Mouse (Mus musculus) neural tube, embryonic 14.5 days (tissue): ENCODE results near the gene Lpin3. TPM values are rescaled to one million over a fixed set of nuclear protein-coding genes. Genes with fewer than 3 reads are reported as not detected.

ENCODE experiments used
- ATAC-seq: fragments of 200-750 bp; cut with Nextera tagmentation; 2 replicates; pipeline ENCODE4 v1.8.0; 2017; ENCODE audit warnings: low read depth, mild to moderate bottlenecking, moderate TSS enrichment, moderate library complexity
- H3K27ac ChIP-seq: fragments of 300-500 bp; sonication (generic); 2 replicates; pipeline ENCODE4 v1.5.1; 2014; ENCODE audit warnings: low read depth, mild to moderate bottlenecking, control low read depth, low read length, moderate library complexity, mixed read lengths
- H3K27me3 ChIP-seq: fragments of 300-500 bp; sonication (generic); 2 replicates; pipeline ENCODE4 v1.6.1; 2014; ENCODE audit warnings: low read length; ENCODE audit not compliant: control insufficient read depth, insufficient read depth
- H3K36me3 ChIP-seq: fragments of 300-500 bp; sonication (generic); 2 replicates; pipeline ENCODE4 v1.6.1; 2014; ENCODE audit warnings: low read length, mixed read lengths; ENCODE audit not compliant: control insufficient read depth, insufficient read depth
- H3K4me1 ChIP-seq: fragments of 300-500 bp; sonication (generic); 2 replicates; pipeline ENCODE4 v1.6.1; 2014; ENCODE audit warnings: low read length; ENCODE audit not compliant: control insufficient read depth, insufficient read depth
- H3K4me2 ChIP-seq: fragments of 300-500 bp; sonication (generic); 2 replicates; pipeline ENCODE4 v1.6.1; 2014; ENCODE audit warnings: mild to moderate bottlenecking, low read depth, low read length, control low read depth
- H3K4me3 ChIP-seq: fragments of 300-500 bp; sonication (generic); 2 replicates; pipeline ENCODE4 v1.5.1; 2014; ENCODE audit warnings: low read depth, low read length, control low read depth, mixed read lengths
- H3K9ac ChIP-seq: fragments of 300-500 bp; sonication (generic); replicated peaks from 2 replicates; pipeline ENCODE4 v1.6.1; 2014; ENCODE audit warnings: low read depth, mild to moderate bottlenecking, control low read depth, low read length, mixed read lengths
- H3K9me3 ChIP-seq: fragments of 300-500 bp; sonication (generic); 2 replicates; pipeline ENCODE4 v1.6.1; 2016; ENCODE audit warnings: low read length; ENCODE audit not compliant: control insufficient read depth
- WGBS: fragments of 180-500 bp; shearing (Covaris S2); extraction: QIAGEN DNeasy Blood & Tissue Kit; methylation state at CpG from one replicate; pipeline ENCODE4 v1.1.7; 2014; 5-methylcytosine and 5-hydroxymethylcytosine counted together
- polyA plus RNA-seq: library from polyadenylated mRNA; unstranded; fragments of >200 nt; fragmentation: Nextera tagmentation; extraction: Ambion mirVana; gene quantifications from 2 replicates; pipeline ENCODE4 v1.2.1, GENCODE M21; 2014

Gene Lpin3
- polyA plus RNA-seq = 0.21 and 0.43 TPM in 2 replicates

DNA sequence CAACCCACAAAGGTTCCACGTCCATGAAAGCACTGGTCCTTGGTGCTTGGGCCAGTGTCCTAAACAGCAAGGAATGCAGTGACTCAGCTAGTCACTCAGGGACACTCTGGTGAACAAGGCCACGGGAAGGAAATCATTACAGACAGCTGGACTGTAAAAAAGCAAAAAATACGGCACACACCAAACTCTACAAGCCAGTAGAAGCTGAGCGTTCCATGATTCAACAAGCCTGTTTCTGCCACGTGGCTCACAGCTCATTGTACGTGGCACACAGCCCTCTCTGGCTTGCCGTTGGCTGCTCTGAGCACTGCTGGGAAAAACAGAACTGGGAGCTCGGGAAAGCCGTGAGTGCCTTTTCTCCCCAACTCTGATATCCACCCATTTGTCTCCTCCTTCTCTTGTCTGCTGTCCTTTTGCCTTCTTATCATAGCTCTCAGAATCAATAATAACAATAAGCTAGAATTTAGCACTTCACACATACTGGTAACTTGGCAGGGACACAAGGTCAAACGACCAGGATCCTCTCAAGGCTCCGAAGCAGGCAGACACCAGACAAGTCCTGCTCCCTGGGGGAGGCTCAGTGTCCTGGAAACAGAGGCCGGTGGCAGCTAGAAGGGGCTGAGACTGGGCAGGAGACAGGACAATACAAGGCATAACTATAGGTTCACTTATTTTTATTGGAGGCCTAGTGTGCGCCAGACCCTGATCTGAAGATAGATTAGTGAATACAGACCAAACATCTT, at the start of gene Lpin3:
Gene Lpin3 (plus strand): TSS at position 218 of the 743 bp plus-strand sequence.
- 67% methylated on average over 13 of the region's 13 CpGs for WGBS
- H3K27me3 ChIP-seq = no peaks in the 10 kb centered on the region

DNA sequence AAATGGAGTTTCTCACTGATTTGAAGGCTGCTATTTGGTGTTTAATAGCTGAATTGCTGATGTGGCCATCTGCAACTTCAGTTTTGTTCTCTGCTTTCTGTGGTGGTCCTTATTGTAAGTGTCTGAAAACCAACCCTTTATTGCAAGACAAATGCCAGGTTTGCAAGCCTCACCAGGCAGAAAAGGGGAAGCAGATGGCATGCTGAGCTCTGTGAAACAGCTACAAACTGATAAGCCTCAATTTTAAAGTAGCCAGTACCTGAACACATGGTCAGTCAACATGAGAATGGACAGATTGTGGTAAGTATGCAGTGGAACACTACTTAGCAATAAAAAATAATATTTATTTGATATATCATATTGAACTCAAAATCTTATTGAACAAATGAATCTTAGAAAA, 39.6 kb upstream of the Lpin3 start:
- Histone ChIP-seq H3K4me3 (no peak overlapping the region), H3K4me2 (no peak overlapping the region)
- no peak for ATAC-seq

More for the DNA sequence above, at the start of gene Lpin3:
- Histone ChIP-seq H3K9ac (no peak within 1 kb of the TSS), H3K9me3 (no peaks in the 10 kb centered on the region; the same call in 1 of the 2 replicates), H3K27ac (no peak within 1 kb of the TSS), H3K4me1 (no peaks in the 10 kb centered on the region), H3K4me3 (no peak within 1 kb of the TSS), H3K4me2 (no peak within 1 kb of the TSS), H3K36me3 (no peaks in the 10 kb centered on the region)
- no peak for ATAC-seq

DNA sequence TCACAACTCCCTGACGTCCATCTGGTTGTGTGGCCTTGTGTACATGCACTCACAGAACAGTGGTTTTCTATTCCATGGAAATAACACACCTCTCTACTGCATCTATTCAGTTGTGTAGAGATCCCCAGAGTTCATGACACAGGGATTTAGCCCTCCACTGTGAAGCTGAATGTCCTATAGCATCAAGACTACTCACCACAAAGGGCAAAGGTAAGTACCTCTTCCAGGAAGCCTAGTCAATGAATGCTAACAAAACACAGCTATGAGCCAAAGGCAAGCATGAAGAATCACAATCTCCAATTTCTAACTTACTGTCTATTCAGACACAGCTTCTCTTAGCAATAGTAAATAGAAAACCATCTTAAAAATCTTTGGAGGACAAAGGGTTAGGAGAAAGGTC, 32.8 kb upstream of the Lpin3 start:
- no peaks in the 10 kb centered on the region for H3K27me3 ChIP-seq
- no peaks in the 10 kb centered on the region for H3K36me3 ChIP-seq
- no peaks in the 10 kb centered on the region for H3K4me1 ChIP-seq
- H3K27ac ChIP-seq = no peak overlapping the region
- H3K9ac ChIP-seq = no peak overlapping the region
- WGBS = 91% methylated on average over 1 of the region's 1 CpGs
- no peaks in the 10 kb centered on the region for H3K9me3 ChIP-seq
- H3K4me2 ChIP-seq = no peak overlapping the region
- no peak for ATAC-seq
- no peak overlapping the region for H3K4me3 ChIP-seq

More for the DNA sequence above, 39.6 kb upstream of the Lpin3 start:
- Histone ChIP-seq H3K9ac (no peak overlapping the region), H3K4me1 (no peaks in the 10 kb centered on the region), H3K9me3 (no peaks in the 10 kb centered on the region), H3K36me3 (no peaks in the 10 kb centered on the region), H3K27ac (no peak overlapping the region), H3K27me3 (no peaks in the 10 kb centered on the region)

DNA sequence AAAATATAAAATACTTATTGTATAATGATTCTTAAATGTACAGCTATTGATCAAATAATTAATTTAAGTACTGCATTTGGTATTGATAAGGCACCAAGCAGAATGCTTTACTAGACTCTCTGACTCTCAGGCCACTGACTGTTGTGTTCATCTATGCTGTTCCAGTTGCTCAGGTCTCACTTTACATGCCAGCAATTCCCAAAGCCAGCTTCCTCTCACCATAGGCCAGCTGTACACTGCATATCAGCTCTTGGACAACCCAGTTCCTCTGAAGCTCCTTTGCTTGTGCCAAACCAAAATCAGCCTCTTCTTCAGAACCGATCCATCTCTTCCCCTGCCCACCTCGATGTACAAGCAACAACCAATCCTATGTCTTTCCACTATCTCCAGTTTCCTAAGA, 32.3 kb upstream of the Lpin3 start:
- Histone ChIP-seq H3K9ac (no peak overlapping the region), H3K4me1 (no peaks in the 10 kb centered on the region), H3K27me3 (no peaks in the 10 kb centered on the region), H3K4me3 (no peak overlapping the region), H3K4me2 (no peak overlapping the region), H3K9me3 (no peaks in the 10 kb centered on the region), H3K36me3 (no peaks in the 10 kb centered on the region), H3K27ac (no peak overlapping the region)
- no peak for ATAC-seq
- 94% methylated on average over 2 of the region's 2 CpGs for WGBS

DNA sequence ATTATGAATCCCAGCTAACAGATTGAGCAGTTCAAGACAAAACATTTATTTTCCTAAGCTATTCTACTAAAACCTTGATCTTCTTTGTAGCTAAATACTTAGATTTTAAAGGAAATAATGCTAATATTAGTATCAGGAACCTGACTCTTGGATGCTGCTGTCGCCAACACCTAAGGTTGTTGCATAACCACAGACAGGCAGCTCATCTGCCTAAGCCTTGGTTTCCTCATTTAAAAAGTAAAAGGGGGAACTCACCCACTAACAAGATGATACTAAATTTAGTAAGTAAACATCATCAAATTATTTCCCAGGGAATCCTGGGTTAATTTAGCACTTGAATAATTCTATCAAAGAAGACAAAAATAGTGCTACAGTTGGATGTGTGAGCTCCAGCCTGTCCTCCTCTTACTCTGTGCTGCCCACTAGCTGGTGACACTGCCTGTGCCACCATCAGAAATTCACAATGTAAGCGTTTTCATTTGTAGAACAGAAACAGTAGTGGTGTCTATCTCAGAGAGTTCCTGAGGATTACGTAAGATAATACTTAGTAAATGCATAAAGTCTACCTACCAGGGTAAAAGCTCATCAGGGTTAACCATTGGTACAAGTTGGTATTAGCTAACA, 30.7 kb upstream of the Lpin3 start:
- 86% methylated on average over 3 of the region's 3 CpGs for WGBS
- Histone ChIP-seq H3K9ac (no peak overlapping the region), H3K36me3 (no peaks in the 10 kb centered on the region), H3K4me1 (no peaks in the 10 kb centered on the region), H3K27me3 (no peaks in the 10 kb centered on the region), H3K27ac (no peak overlapping the region), H3K4me2 (no peak overlapping the region), H3K4me3 (no peak overlapping the region), H3K9me3 (no peaks in the 10 kb centered on the region)
- ATAC-seq = no peak

DNA sequence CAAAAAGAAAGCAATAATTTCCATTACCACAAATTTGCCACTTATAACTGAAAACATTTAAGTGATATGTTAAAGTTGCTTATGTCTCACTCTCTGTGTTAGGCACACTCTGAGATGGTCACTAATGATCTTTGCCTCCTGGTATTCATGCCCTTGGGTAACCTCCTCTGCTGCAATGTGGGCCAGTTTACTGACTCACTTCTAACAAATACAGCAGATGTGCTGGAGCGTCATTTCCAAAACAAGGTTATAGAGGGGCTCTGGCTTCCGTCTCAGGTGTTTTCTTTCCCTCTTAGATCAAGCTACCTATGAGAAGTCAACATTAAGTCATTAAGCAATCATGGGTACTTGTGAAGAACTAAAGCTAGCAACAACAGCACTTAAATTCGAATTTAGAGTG, 30.1 kb upstream of the Lpin3 start:
- no peaks in the 10 kb centered on the region for H3K36me3 ChIP-seq
- no peaks in the 10 kb centered on the region for H3K9me3 ChIP-seq
- H3K4me2 ChIP-seq = no peak overlapping the region
- no peak overlapping the region for H3K4me3 ChIP-seq
- no peak overlapping the region for H3K27ac ChIP-seq
- H3K9ac ChIP-seq = no peak overlapping the region
- no peaks in the 10 kb centered on the region for H3K4me1 ChIP-seq
- no peaks in the 10 kb centered on the region for H3K27me3 ChIP-seq
- ATAC-seq = no peak
- 84% methylated on average over 3 of the region's 3 CpGs for WGBS

DNA sequence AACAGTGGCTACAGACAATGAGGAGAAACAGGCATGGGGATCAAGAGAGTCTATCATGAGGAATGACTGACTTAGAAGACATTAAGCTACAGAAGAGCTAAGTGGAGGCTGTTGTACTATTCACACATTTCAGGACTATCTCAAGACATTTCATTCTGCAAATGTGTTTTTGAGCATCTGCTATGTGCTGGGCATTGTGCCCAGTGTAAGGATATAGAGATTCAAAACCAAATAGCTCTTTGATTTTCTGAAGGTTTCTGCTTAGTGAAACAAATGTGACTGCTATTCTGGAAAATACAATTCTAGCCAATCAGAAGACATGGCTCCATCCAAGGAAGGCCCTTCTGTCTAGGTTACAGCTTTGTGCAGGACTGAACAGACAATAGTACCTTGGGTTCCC, 25.8 kb upstream of the Lpin3 start:
- H3K27ac ChIP-seq = no peak overlapping the region

DNA sequence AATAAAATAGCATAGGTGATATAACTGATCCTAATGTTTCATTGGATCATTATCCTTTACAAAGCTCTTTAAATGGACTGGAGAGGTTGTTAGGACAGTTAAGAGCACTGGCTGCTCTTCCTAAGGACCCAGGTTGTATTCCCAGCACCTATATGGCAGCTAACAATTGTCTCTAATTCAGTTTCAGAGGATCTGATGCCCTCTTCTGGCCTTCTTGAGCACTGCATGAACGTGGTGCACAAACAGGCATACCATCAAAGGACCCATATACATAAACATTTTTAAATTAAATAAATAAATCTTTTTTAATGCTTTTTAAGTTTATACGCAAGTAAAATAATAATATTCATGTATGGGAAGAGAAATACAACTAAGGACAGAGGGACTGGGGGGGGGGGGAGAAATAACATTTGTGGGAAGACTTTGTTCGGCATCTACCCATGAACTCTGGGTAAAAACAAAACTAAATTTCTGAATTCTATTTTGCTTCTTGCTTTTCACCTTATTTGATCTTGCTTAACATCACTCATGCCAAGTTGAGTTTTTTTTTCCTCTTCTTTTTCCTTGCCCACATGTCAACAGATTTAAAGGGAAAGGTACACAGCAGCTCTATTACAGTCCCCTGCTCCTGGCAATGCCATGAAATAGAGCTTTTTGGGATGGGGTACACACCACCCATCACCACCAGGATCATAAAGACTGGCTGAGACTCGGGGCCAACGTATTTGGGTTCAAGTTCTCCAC, 23.9 kb upstream of the Lpin3 start:
- ATAC-seq = no peak
- Histone ChIP-seq H3K36me3 (no peaks in the 10 kb centered on the region), H3K27ac (no peak overlapping the region), H3K27me3 (no peaks in the 10 kb centered on the region), H3K4me2 (no peak overlapping the region), H3K4me3 (no peak overlapping the region), H3K9ac (no peak overlapping the region), H3K9me3 (no peaks in the 10 kb centered on the region), H3K4me1 (no peaks in the 10 kb centered on the region)
- 74% methylated on average over 5 of the region's 5 CpGs for WGBS

More for the DNA sequence above, 25.8 kb upstream of the Lpin3 start:
- no peak overlapping the region for H3K4me2 ChIP-seq
- H3K4me1 ChIP-seq = no peaks in the 10 kb centered on the region
- H3K9me3 ChIP-seq = no peaks in the 10 kb centered on the region
- no peaks in the 10 kb centered on the region for H3K27me3 ChIP-seq
- ATAC-seq = no peak
- no peak overlapping the region for H3K4me3 ChIP-seq
- no peaks in the 10 kb centered on the region for H3K36me3 ChIP-seq
- H3K9ac ChIP-seq = no peak overlapping the region

DNA sequence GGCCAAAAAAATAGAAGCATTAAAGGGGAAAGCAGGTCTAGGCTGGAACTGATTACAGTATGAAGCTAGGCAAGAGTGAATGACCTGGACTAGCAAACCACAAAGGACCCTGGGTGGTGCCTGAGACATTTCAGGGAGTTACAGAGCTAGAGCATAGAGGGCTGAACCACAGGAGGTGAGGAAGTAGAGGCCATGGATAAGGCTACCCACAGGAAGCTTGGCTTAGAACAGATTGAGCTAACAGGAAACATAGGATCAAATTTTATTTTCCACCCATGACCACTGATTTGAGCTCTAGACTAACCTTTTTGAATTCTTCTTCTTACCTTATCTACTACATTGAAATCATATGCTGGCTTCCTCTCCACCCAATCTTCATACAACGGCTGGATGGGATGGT, 20.1 kb upstream of the Lpin3 start:
- 93% methylated on average over 1 of the region's 1 CpGs for whole genome bisulfite sequencing
- no peaks in the 10 kb centered on the region for H3K4me1 ChIP-seq

More for the DNA sequence above, 20.1 kb upstream of the Lpin3 start:
- H3K4me3 ChIP-seq = no peak overlapping the region
- ATAC-seq = no peak
- no peak overlapping the region for H3K27ac ChIP-seq
- no peak overlapping the region for H3K9ac ChIP-seq
- H3K4me2 ChIP-seq = no peak overlapping the region
- H3K9me3 ChIP-seq = no peaks in the 10 kb centered on the region
- no peaks in the 10 kb centered on the region for H3K36me3 ChIP-seq
- no peaks in the 10 kb centered on the region for H3K27me3 ChIP-seq
